Mouse (Mus musculus): ENCODE data around the gene Adamtsl5. TPM values are rescaled to one million over a fixed set of nuclear protein-coding genes. Genes with fewer than 3 reads are reported as not detected.
A peak's percentile ranks its signal among the peaks of the same experiment; 100 is the strongest.
"Not testable (repeated sequence)": the region's sequence is repeated elsewhere in the genome, so short reads cannot be mapped to it uniquely, and the experiment has no call there.

Gene Adamtsl5
- polyA plus RNA-seq, 1 experiment: 5.5 TPM

DNA sequence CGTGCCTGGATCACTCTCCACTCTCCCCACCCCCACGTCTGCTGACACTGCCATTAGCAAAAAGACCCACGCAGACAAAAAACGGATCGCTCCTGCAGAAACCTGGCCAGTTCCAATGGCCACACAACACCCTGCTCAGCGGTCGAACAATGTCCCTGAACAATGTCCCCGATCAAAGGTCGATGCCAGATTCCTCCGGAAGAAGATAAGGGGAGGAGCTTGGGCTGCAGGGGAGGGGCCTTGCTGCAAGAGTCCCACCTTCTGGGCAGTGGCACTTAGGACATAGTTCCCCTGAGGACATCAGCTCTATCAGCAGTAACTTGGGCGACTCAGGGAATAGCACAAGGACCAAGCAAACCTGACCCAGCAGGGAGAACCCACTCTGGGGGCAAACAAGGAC lies 3.7 kb upstream of the Adamtsl5 start:
- 28% methylated on average over 11 of the region's 11 CpGs for WGBS
- TF ChIP-seq CTCF (conservative IDR thresholded peaks at IDR 0.05; ENCODE audit: insufficient read depth, insufficient read length, low read depth, low read length): no peak
- no peak for TF ChIP-seq POLR2A (IDR thresholded peaks at IDR 0.05; ENCODE audit: low read depth, low read length)
- Histone ChIP-seq H3K36me3 (ENCODE audit: control insufficient read depth, insufficient read depth, low read length) (no peaks in the 10 kb centered on the region), H3K4me1 (ENCODE audit: control insufficient read depth, insufficient read depth, low read length) (no peaks in the 10 kb centered on the region), H3K27me3 (replicated peaks; ENCODE audit: control insufficient read depth, insufficient read depth, low read length) (no peaks in the 10 kb centered on the region), H3K4me3 (ENCODE audit: insufficient read depth, low read depth, low read length) (no peak overlapping the region), H3K27ac (ENCODE audit: insufficient read depth, low read depth, low read length) (no peak overlapping the region)
- peak; percentile 90 for DNase-seq

GRCm38 (mm10) chr10:80350292-80350691 lies 2.1 kb upstream of the Adamtsl5 start:
- TF ChIP-seq POLR2A (IDR thresholded peaks at IDR 0.05; ENCODE audit: low read depth, low read length): no peak
- peak; percentile 96 for TF ChIP-seq CTCF (conservative IDR thresholded peaks at IDR 0.05; ENCODE audit: insufficient read depth, insufficient read length, low read depth, low read length)
- Histone ChIP-seq H3K4me3 (ENCODE audit: insufficient read depth, low read depth, low read length) (no peak overlapping the region), H3K27me3 (replicated peaks; ENCODE audit: control insufficient read depth, insufficient read depth, low read length) (no peaks in the 10 kb centered on the region), H3K4me1 (ENCODE audit: control insufficient read depth, insufficient read depth, low read length) (no peaks in the 10 kb centered on the region), H3K36me3 (ENCODE audit: control insufficient read depth, insufficient read depth, low read length) (no peaks in the 10 kb centered on the region), H3K27ac (ENCODE audit: insufficient read depth, low read depth, low read length) (no peak overlapping the region)
- WGBS: 5% methylated on average over 7 of the region's 7 CpGs
- DNase-seq: peak; percentile 88

DNA sequence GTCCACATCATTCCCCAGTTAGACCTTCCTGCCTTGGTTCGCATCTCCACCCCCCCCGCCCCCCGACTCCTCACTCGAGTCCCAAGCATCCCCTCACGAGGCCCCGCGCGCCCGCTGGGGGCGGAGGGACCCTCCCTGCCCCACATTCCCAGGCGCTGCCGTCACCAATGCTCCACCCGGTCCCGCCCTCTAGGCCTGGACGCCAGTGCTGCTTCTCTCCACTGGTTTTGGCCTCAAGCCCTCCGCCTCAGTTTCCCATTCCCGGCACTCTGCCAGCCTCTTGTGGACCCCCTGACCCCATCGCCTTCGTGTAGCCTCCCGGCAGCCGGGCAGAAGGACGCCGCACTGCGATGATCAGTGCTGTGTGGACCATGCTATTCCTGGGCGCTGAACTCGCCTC lies 769 bp upstream of the Adamtsl5 start:
- H3K4me1 ChIP-seq (ENCODE audit: control insufficient read depth, insufficient read depth, low read length): peaks cover 3% of the 10 kb centered on the region; the same call in 1 of the 2 replicates
- H3K36me3 ChIP-seq (ENCODE audit: control insufficient read depth, insufficient read depth, low read length): no peaks in the 10 kb centered on the region
- H3K27me3 ChIP-seq (replicated peaks; ENCODE audit: control insufficient read depth, insufficient read depth, low read length): no peaks in the 10 kb centered on the region
- 32% methylated on average over 26 of the region's 26 CpGs for WGBS
- no peak for DNase-seq
- H3K27ac ChIP-seq (ENCODE audit: insufficient read depth, low read depth, low read length): no peak overlapping the region
- no peak overlapping the region for H3K4me3 ChIP-seq (ENCODE audit: insufficient read depth, low read depth, low read length)
- TF ChIP-seq CTCF (conservative IDR thresholded peaks at IDR 0.05; ENCODE audit: insufficient read depth, insufficient read length, low read depth, low read length) (no peak), POLR2A (IDR thresholded peaks at IDR 0.05; ENCODE audit: low read depth, low read length) (no peak)

GRCm38 (mm10) chr10:80347514-80347967 lies 671 bp downstream of the Adamtsl5 start:
- WGBS: 10% methylated on average over 17 of the region's 17 CpGs
- Histone ChIP-seq H3K4me3 (ENCODE audit: insufficient read depth, low read depth, low read length) (peak overlapping the region; percentile 53), H3K36me3 (ENCODE audit: control insufficient read depth, insufficient read depth, low read length) (no peaks in the 10 kb centered on the region), H3K27ac (ENCODE audit: insufficient read depth, low read depth, low read length) (no peak overlapping the region), H3K4me1 (ENCODE audit: control insufficient read depth, insufficient read depth, low read length) (peaks cover 7% of the 10 kb centered on the region), H3K27me3 (replicated peaks; ENCODE audit: control insufficient read depth, insufficient read depth, low read length) (no peaks in the 10 kb centered on the region)
- no peak for DNase-seq
- TF ChIP-seq POLR2A (IDR thresholded peaks at IDR 0.05; ENCODE audit: low read depth, low read length) (no peak), CTCF (conservative IDR thresholded peaks at IDR 0.05; ENCODE audit: insufficient read depth, insufficient read length, low read depth, low read length) (no peak)

DNA sequence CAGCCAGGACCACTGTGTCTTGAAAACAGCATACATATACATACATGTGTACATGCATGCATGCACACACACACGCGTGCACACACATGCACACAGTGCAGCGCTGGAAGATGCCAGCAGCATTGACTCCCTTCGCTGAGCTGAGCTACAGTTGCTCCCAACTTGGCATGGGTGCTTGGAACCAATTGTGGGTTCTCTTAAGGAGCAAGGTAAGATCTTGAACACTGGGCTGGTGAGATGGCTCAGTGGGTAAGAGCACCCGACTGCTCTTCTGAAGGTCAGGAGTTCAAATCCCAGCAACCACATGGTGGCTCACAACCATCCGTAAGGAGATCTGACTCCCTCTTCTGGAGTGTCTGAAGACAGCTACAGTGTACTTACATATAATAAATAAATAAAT lies 2.3 kb downstream of the Adamtsl5 start:
- H3K4me1 ChIP-seq (ENCODE audit: control insufficient read depth, insufficient read depth, low read length): peaks cover 11% of the 10 kb centered on the region
- DNase-seq; H3K4me3 ChIP-seq (ENCODE audit: insufficient read depth, low read depth, low read length); H3K36me3 ChIP-seq (ENCODE audit: control insufficient read depth, insufficient read depth, low read length); H3K27ac ChIP-seq (ENCODE audit: insufficient read depth, low read depth, low read length); H3K27me3 ChIP-seq (replicated peaks; ENCODE audit: control insufficient read depth, insufficient read depth, low read length): not testable (repeated sequence)
- WGBS: 82% methylated on average over 6 of the region's 6 CpGs

- no peak for DNase-seq
- TF ChIP-seq CTCF (conservative IDR thresholded peaks at IDR 0.05; ENCODE audit: insufficient read depth, insufficient read length, low read depth, low read length): no peak
- no peak for TF ChIP-seq POLR2A (IDR thresholded peaks at IDR 0.05; ENCODE audit: low read depth, low read length)
Measured at GRCm38 (mm10) chr10:80345122-80345521, 3.1 kb downstream of the Adamtsl5 start.

DNA sequence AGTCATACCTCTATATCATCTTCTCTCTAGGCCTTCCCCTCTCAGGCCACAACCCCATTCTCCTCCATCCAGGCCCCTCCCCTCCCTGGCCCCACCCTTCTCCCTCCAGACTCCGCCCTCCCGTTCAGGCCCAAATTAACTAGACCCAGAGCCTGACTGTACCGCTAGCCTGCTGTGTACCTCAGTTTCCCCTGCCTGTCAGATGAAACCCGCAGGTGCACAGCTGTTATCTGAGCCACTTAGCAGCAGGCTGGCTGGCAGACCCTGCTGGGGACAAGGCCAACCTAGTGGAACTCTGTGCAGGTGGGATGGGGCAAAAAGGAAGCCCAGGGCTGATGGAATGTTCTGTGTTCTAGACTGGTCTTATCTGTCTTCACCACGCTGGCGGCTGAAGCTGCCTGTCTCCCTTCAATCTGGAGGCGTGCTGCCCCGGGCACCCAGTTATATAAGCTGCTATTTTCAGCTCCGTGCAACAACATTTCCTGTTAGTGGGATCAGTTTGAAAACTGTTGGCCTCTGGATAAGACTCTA lies 4.0 kb downstream of the Adamtsl5 start:
- no peak for TF ChIP-seq POLR2A (IDR thresholded peaks at IDR 0.05; ENCODE audit: low read depth, low read length)
- no peak for TF ChIP-seq CTCF (conservative IDR thresholded peaks at IDR 0.05; ENCODE audit: insufficient read depth, insufficient read length, low read depth, low read length)
- DNase-seq: no peak
- H3K4me3 ChIP-seq (ENCODE audit: insufficient read depth, low read depth, low read length): no peak overlapping the region
- H3K27ac ChIP-seq (ENCODE audit: insufficient read depth, low read depth, low read length): peak overlapping the region; percentile 21
- 32% methylated on average over 9 of the region's 9 CpGs for WGBS
- H3K27me3 ChIP-seq (replicated peaks; ENCODE audit: control insufficient read depth, insufficient read depth, low read length): no peaks in the 10 kb centered on the region
- peaks cover 11% of the 10 kb centered on the region for H3K4me1 ChIP-seq (ENCODE audit: control insufficient read depth, insufficient read depth, low read length)
- H3K36me3 ChIP-seq (ENCODE audit: control insufficient read depth, insufficient read depth, low read length): no peaks in the 10 kb centered on the region

More at GRCm38 (mm10) chr10:80345122-80345521, 3.1 kb downstream of the Adamtsl5 start:
- Histone ChIP-seq H3K4me3 (ENCODE audit: insufficient read depth, low read depth, low read length) (no peak overlapping the region), H3K27me3 (replicated peaks; ENCODE audit: control insufficient read depth, insufficient read depth, low read length) (no peaks in the 10 kb centered on the region), H3K36me3 (ENCODE audit: control insufficient read depth, insufficient read depth, low read length) (no peaks in the 10 kb centered on the region), H3K4me1 (ENCODE audit: control insufficient read depth, insufficient read depth, low read length) (peaks cover 11% of the 10 kb centered on the region), H3K27ac (ENCODE audit: insufficient read depth, low read depth, low read length) (no peak overlapping the region)
- 9% methylated on average over 16 of the region's 16 CpGs for WGBS

Data from kidney, adult 2 months (tissue).